ENCODE assay signal across 8 mouse cellular contexts in the genomic region with DNA sequence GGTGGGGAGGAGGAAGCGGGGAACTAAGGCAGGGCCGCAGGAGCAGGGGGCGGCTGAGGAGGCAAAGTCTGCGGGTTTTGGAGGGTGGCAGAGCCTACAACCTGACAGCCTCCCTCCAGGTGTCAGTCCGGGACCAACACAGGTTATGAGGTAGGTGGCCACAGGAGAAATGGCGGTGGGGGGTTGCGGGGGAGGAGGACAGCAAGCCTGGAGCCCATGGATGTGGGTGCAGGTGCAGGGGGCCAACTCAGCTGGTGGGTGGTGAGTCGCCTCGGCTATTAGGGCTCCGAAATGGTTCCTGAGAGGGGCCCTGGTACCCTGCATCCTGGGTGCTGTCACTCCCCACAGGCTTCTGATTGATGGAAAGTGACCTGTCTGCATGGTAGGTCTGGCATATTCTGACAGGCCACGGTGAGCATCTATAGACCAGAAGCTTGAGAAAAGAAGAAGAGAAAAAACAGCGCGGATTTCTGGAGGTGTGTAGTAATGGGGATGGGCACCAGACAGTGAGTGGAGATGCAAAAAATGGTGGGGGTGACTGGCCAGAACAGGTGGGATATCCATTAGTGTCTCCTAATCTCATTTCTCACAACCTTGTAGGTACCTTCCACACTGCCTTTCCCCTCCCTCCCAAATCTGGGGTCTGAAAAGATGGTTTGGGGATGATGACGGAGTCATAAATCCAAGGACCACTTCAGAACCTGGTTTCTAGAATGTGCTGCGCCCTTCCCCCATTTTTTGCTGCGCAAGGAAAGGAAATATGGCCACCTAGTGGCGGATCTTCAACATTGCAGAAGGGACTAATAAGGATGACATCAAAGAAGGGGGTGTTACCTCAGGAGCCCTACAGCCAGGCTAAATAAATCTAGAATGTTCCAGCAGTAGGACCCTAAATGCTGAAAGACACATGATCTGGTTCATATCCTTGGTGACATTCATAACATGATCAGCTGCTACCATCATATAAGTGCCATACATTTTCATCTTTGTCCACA. TPM values are rescaled to one million over a fixed set of nuclear protein-coding genes. Genes with fewer than 3 reads are reported as not detected.
A peak's percentile ranks its signal among the peaks of the same experiment; 100 is the strongest.
DNase-seq lines count a peak whose midpoint lies in the region; ATAC-seq and TF ChIP-seq lines count a peak whose summit lies in the region.
"Not testable (repeated sequence)": the region's sequence is repeated elsewhere in the genome, so short reads cannot be mapped to it uniquely, and the experiment has no call there.

No protein-coding gene starts in this region.

- peak overlapping the region; percentile 58 for H3K4me3 ChIP-seq in hindbrain, embryonic 13.5 days
- H3K4me3 ChIP-seq in lung, embryonic 14.5 days (ENCODE audit: low read depth, low read length), result peak overlapping the region; percentile 39
- H3K4me3 ChIP-seq in neural tube, embryonic 14.5 days (ENCODE audit: low read depth, low read length), result peak overlapping the region; percentile 49

- not testable (repeated sequence) for H3K4me1 ChIP-seq in hindbrain, embryonic 13.5 days (replicated peaks); lung, embryonic 14.5 days (ENCODE audit: insufficient read depth); neural tube, embryonic 14.5 days (ENCODE audit: control insufficient read depth, insufficient read depth, low read length)

- H3K9me3 ChIP-seq in hindbrain, embryonic 13.5 days; lung, embryonic 14.5 days (ENCODE audit: low read depth, low read length); neural tube, embryonic 14.5 days (ENCODE audit: control insufficient read depth, low read length): not testable (repeated sequence)

- POLR2A ChIA-PET in Patski (lab: Charles Lee), result not testable (repeated sequence)

- in situ Hi-C loops in Patski (cut with MboI; ENCODE audit: low pct_unique_long_range_greater_than_20kb), result not testable (repeated sequence)

- peaks cover 17% of the 10 kb centered on the region for H3K36me3 ChIP-seq in hindbrain, embryonic 13.5 days
- not testable (repeated sequence) for H3K36me3 ChIP-seq in lung, embryonic 14.5 days (ENCODE audit: insufficient read depth); neural tube, embryonic 14.5 days (ENCODE audit: control insufficient read depth, insufficient read depth, low read length)

- peak overlapping the region; percentile 85 for H3K9ac ChIP-seq in hindbrain, embryonic 13.5 days
- not testable (repeated sequence) for H3K9ac ChIP-seq in lung, embryonic 14.5 days
- peak overlapping the region; percentile 59 for H3K9ac ChIP-seq in neural tube, embryonic 14.5 days (replicated peaks; ENCODE audit: low read depth, low read length)

- DNase-seq in Patski (ENCODE audit: low read depth, low spot score), result not testable (repeated sequence)
- peak; percentile 49 to 69 for DNase-seq in cerebellum, postnatal 25 days
- peak; percentile 25 to 39 for DNase-seq in frontal cortex, postnatal 14 days (ENCODE audit: low spot score in 2 of 2)
- DNase-seq in layer of hippocampus, postnatal 10 days (ENCODE audit: low spot score in 2 of 2), result peak; percentile 45 to 55
- peak; percentile 71 for DNase-seq in lung, embryonic 14.5 days
- peak; percentile 53 for DNase-seq in thymus, postnatal 0 days (ENCODE audit: low spot score)

- peak overlapping the region; percentile 58 for H3K4me2 ChIP-seq in hindbrain, embryonic 13.5 days
- peak overlapping the region; percentile 70 for H3K4me2 ChIP-seq in lung, embryonic 14.5 days
- H3K4me2 ChIP-seq in neural tube, embryonic 14.5 days (ENCODE audit: low read depth, low read length), result peak overlapping the region; percentile 48

- peak; percentile 33 for ATAC-seq in Patski
- ATAC-seq in hindbrain, embryonic 13.5 days (ENCODE audit: low FRiP score), result peak; percentile 58
- ATAC-seq in lung, embryonic 14.5 days (ENCODE audit: insufficient read depth), result peak; percentile 40
- ATAC-seq in neural tube, embryonic 14.5 days (ENCODE audit: low read depth), result peak; percentile 44

- H3K27me3 ChIP-seq in Patski, result peaks cover 27% of the 10 kb centered on the region
- H3K27me3 ChIP-seq in hindbrain, embryonic 13.5 days; lung, embryonic 14.5 days (ENCODE audit: insufficient read depth, low read length); neural tube, embryonic 14.5 days (ENCODE audit: control insufficient read depth, insufficient read depth, low read length): not testable (repeated sequence)

- not testable (repeated sequence) for TF ChIP-seq CTCF in Patski (IDR thresholded peaks at IDR 0.05)
- TF ChIP-seq CTCF in lung, embryonic 14.5 days (IDR thresholded peaks at IDR 0.05; ENCODE audit: low read depth), result peak; percentile 66

- CTCF ChIA-PET in Patski (lab: Charles Lee), result not testable (repeated sequence)

- WGBS in hindbrain, embryonic 13.5 days, result 25% methylated on average over 16 of the region's 17 CpGs
- WGBS in lung, embryonic 14.5 days, result 13% methylated on average over 16 of the region's 17 CpGs
- WGBS in neural tube, embryonic 14.5 days, result 11% methylated on average over 16 of the region's 17 CpGs

- H3K27ac ChIP-seq in hindbrain, embryonic 13.5 days, result peak overlapping the region; percentile 78
- not testable (repeated sequence) for H3K27ac ChIP-seq in lung, embryonic 14.5 days (ENCODE audit: low read depth)
- H3K27ac ChIP-seq in neural tube, embryonic 14.5 days (ENCODE audit: low read depth, low read length), result peak overlapping the region; percentile 48

RNA-seq across cellular contexts. Expression of a gene that starts 0.9 kb away (rescaled TPM):
- polyA plus RNA-seq in Patski (2021), result 4.5 TPM
- 145 and 151 TPM in 2 replicates for polyA plus RNA-seq in hindbrain, embryonic 13.5 days (2015; fragmentation: Nextera tagmentation; extraction: Ambion mirVana)
- 100 to 1,000 TPM; 151 to 199 TPM for total RNA-seq in layer of hippocampus, postnatal 10 days (2021)
- polyA plus RNA-seq in lung, embryonic 14.5 days (2014; fragmentation: Nextera tagmentation; extraction: Ambion mirVana), result 19.6 and 22.1 TPM in 2 replicates
- polyA plus RNA-seq in neural tube, embryonic 14.5 days (2014; fragmentation: Nextera tagmentation; extraction: Ambion mirVana), result 183 and 196 TPM in 2 replicates
- 6.6 and 7.0 TPM in 2 replicates for polyA plus RNA-seq in thymus, postnatal 0 days (2015; fragmentation: Nextera tagmentation; extraction: Ambion mirVana)

RNA-seq across cellular contexts. Expression of a gene that starts 42.3 kb away (rescaled TPM):
- 57.9 TPM for polyA plus RNA-seq in Patski (2021)
- 107 and 112 TPM in 2 replicates for polyA plus RNA-seq in hindbrain, embryonic 13.5 days (2015; fragmentation: Nextera tagmentation; extraction: Ambion mirVana)
- 10 to 100 TPM; 78.0 to 78.1 TPM for total RNA-seq in layer of hippocampus, postnatal 10 days (2021)
- 52.1 and 55.7 TPM in 2 replicates for polyA plus RNA-seq in lung, embryonic 14.5 days (2014; fragmentation: Nextera tagmentation; extraction: Ambion mirVana)
- polyA plus RNA-seq in neural tube, embryonic 14.5 days (2014; fragmentation: Nextera tagmentation; extraction: Ambion mirVana), result 114 and 127 TPM in 2 replicates
- polyA plus RNA-seq in thymus, postnatal 0 days (2015; fragmentation: Nextera tagmentation; extraction: Ambion mirVana), result 55.0 and 55.1 TPM in 2 replicates
